Mouse (Mus musculus): ENCODE measurements around the gene Ccdc71.

The Ccdc71 gene

DNA sequence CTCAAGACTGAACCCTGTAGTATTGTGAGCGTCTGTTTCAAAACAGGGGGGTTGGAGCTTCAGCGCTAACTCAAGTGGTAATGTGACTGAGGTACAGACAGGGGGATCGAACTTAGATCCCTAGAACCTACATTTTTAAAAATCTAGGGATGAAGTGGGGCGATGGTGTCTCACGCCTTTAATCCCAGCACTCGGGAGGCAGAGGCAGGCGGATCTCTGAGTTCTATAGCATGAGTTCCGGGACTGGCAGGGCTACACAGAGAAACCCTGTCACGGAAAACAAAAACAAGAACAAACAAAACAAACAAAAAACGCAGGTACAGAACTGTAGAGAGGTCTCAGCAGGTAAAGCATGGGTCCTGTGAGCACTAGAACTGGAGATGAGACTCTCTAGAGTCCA is 3.4 kb upstream of the Ccdc71 start:
- CTCF ChIA-PET = no interaction called here

DNA sequence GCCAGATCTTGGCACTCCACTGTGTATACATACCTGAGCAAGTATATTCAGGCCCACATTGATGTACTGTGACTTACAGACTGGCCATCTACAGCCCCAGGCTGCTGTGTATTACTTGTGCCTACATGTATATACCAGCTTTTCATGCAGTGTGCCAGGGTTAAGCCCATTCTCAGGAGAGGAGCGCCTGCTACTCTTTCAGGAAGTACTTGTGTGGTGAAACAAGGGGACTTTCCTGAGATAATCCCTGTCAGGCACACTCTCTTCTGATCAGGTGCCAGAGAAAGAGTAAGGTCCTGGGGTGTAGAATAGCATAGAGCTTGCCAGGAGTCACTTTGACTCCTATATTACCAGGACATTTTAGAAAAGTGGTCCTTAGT is 398 bp upstream of the Ccdc71 start:
- CTCF ChIA-PET = no interaction called here

DNA sequence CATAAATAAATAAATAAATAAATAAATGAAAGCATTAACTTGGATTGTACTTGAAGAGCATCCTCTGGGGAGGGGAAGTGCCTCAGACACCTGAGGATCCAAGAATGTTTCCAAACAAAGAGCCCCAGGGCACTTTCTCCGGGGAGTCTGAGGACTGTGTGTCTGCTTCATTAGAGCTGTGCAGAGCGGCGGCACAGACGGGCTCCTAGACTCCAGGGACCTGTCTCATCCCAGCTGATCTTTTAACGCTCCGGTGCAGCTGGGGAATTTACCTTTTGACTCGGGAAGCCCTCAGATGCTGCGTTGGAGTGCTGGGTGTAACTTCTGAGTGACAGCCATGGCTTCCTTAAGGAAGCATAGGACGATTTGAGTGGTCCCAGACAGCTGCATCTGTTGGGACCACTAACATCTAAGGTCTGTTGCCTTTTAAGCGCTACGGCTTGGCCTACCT is 879 bp downstream of the Ccdc71 start, which contains the start of gene Klhdc8b:
Gene Klhdc8b, minus strand, starts transcription at position 401 of the 451 bp plus-strand sequence.
- CTCF ChIA-PET = interaction anchor here (0.6 kb wide), 1 partner anchor 92 kb away, joined by 11 read pairs; no protein-coding TSS in a partner anchor

DNA sequence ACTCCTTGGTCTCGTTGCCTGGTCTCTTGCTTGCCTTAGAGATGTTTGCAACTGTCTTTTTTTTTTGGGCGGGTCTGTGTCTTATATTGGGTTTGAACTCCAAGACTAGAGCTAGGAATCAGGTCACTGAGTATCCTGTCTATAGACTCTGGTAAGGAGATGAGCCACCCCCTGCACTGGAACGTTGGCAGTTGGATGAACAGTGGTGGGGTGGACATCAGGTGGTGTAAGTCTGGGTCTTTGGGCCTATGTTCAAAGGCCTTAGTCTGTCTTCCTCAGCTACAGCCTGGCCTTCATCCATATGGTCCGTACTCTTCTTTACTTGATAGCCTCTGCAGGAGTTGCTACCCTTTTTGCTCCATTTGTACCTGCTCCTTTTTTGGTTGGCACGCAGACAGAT is 1.3 kb downstream of the Ccdc71 start:
- CTCF ChIA-PET = interaction anchor here (0.6 kb wide), 1 partner anchor 93 kb away, joined by 11 read pairs; no protein-coding TSS in a partner anchor

DNA sequence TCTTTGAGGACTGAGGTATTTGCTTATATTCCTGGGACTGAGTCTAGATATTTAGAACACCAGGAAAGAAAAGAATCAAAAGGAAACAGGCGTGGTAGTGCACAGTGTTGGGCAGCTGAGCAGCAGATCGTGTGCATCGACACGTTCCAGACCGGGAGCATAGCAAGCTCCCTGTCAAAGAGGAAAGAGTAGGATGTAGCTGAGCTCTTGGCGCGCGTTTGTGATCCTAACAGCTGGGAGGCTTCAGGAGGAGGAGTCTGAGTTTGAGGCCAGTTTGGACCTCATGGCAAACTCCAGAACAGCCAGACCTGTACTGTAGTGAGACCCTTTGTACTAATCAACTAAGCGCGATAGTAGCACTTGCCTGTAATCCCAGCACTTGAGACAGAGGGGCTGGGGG is 1.9 kb downstream of the Ccdc71 start:
- CTCF ChIA-PET = no interaction called here

DNA sequence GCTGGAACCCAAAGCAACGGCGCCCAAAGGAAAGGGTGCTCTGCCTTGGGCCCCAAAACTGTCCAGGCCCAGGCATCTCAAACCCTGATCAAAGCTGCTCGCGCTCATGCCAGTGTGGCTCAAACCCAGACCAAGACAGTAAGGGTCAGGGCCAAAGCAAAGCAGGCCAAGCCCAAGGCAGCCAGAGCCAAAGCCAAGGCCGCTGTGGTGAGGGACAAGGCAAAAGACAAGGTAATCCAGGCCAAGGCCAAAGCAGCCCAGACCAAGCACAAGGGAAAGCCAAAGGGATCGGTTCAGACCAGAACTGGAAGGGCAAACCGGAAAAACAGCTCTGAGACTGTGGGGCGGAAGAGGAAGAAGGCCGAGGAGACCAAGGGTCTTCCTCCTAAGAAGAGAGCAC is 3.4 kb downstream of the Ccdc71 start:
- CTCF ChIA-PET = no interaction called here

DNA sequence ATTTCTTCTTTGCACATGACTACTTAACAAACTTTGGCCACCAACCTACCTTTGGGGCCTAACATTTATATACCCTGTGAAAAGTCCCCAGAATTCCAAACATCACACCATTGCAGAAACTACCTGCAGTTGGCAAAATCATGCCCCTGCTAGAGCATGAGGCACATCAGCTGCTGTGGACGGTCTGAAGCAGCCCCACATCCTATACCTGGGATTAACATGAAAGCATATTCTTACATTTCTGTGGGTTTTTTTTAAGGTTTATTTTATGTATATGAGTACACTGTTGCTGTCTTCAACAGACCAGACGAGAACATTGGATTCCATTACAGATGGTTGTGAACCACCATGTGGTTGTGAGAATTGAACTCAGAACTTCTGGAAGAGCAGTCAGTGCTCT is 5.9 kb downstream of the Ccdc71 start:
- CTCF ChIA-PET = interaction anchor here (0.6 kb wide), 1 partner anchor 82 kb away, joined by 4 read pairs; no protein-coding TSS in a partner anchor

DNA sequence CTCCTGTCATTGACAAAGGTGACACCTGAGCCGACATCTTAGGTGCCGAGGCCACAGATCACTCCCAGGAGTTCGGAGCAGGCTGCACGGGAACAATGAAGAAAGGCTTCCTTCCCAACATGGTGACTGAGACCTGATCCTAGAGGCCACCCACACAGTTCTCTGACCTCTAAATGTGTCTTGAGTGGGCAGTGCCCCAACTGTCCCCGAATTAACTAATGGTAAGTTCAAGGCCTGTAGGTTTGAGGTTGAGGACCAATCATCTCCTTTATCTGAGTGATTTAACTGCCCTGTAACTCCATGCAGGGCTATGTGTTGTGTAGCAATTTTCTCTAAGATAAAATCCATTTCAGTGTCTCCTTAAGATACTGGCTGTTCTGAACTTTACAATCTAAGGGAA is 9.1 kb downstream of the Ccdc71 start:
- CTCF ChIA-PET = no interaction called here

DNA sequence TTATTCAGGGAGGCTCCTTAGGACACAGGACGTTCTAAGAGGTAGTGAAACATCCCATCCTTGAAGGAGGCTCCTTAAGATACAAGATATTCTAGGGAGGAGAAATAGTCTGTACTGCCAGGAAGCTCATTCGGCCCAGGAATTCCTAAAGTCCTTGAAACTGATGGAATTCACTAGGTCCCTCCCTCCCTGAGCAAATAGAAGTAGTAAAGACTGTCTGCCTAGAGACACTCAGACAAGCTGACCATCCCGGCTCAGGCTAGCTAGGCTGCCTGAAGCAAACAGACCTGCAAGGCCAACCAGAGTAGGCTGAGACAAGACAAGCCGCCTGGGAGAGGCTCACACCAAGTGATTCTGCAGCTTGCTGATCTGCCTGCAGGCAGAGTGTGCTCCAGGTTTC is 9.5 kb downstream of the Ccdc71 start:
- CTCF ChIA-PET = no interaction called here

DNA sequence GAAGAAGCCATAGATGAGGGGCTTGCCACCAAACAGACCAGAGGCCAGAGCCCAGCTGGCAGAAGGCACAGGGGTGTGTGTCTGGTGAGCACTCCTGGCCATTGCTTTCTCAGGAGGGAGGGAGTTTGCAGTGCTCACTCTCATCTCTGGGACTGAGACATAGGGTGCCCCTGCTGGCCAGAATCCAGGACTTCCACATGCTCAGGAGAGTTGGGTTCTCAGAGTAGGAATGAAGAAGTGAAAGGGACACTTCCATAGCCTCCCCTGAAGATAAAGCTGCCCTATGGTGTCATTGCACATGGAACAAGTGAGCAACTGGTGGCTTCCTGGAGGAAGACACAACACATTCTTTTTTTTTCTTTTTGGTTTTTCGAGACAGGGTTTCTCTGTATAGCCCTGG is 14.2 kb downstream of the Ccdc71 start:
- CTCF ChIA-PET = no interaction called here

DNA sequence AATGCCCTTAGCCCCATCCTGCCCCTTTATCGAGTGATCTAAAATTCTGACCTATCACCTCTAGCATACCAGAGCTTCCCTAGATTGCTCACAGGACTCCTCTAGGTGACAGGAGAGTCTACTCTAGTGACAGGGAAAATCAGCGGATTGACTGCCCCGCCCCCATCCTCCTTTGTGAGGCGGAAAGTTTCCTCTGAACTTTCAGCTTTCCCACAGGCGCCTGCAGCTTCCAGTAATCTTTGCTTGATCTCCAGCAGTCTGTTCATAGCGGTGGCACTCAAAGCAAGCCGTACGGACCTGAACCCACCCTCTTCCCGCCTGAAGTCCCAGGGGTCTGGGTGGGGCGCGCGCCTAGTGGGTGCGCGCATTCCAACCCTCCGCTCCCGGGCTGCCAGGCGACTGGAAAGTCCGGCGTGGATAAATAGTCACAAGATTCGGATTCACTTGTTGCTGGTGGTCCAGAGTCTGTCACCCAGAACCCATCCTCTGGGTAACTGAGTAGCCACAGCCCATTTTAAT is 18.4 kb downstream of the Ccdc71 start:
- CTCF ChIA-PET = no interaction called here

DNA sequence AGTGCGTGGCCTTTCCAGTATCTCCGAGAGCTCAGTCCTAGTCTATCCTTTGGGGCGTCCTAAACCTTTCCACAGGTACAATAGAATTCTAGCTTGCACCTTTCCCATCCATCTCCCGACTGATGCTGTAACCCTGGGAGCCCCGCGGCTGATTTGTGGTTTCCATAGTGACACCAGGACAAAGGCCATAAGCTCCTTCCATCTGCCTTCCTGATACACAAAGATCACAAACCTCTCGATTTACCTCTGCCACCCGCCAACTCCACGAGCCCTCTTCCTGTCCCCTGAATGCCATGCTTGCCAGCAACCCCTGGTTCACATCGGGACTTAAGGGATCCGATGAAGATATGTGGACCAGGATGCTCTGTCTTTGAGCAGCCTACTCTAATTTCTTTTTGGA is 18.9 kb downstream of the Ccdc71 start:
- CTCF ChIA-PET = no interaction called here

DNA sequence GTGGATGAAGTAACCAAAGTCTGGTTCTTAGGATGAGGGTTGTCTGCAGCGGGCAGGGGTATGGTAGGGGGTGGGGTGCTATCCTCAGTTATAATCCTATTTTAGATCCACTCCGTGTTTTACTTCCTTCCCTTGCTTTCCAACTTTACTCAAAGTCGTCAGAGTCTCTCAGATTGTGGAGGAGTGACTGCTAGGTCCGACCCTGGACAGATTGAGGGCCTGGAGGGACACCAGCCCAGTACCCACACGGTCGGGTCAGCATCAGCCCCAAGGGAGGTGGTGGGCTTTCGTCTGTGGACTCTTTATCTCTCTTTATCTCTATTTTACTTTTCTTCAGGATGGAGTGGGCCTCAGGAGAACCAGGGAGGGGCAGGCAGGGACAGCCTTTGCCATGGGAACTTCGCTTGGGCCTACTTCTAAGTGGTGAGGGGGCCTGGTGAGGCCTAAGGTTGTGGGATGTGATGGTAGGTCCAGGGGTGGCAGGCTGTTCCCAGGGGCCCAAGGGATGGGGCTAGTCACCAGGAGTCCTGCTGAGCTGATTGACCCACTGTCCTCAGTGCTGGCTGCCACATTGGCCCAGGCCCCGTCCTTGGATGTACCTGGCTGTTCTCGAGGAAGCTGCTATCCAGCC is 19.5 kb downstream of the Ccdc71 start, which contains the start of gene Lamb2:
Gene Lamb2, plus strand, starts transcription at position 16 of the 631 bp plus-strand sequence.
- CTCF ChIA-PET = no interaction called here

DNA sequence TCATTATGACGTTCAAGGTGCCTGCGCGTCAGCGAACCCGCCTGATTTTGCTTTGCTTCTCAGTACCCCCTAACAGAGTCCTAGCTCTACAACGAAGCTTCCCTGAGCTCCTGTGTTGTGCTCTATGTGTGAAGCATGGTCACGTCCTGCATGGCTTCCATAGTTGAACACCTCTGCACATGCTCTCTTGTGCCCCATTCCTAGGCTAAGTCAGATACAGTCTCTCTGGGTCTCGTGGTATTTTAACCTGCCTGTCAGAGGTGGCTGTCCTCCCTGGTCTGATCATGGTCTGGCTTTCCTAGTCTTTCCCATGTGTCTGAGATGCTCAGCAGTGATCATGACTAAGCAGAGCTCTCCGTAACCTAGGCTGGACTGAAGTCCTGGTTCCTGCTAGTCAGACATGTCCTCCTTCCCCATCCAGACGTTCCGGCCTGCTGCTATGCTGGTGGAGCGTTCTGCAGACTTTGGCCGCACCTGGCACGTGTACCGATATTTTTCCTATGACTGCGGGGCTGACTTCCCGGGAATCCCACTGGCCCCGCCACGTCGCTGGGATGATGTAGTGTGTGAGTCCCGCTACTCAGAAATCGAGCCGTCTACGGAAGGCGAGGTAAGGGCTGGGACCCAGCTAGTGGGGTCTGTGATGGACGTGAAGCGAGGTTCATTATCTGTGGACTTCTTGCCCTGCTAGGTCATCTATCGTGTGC is 20.6 kb downstream of the Ccdc71 start:
- CTCF ChIA-PET = no interaction called here

DNA sequence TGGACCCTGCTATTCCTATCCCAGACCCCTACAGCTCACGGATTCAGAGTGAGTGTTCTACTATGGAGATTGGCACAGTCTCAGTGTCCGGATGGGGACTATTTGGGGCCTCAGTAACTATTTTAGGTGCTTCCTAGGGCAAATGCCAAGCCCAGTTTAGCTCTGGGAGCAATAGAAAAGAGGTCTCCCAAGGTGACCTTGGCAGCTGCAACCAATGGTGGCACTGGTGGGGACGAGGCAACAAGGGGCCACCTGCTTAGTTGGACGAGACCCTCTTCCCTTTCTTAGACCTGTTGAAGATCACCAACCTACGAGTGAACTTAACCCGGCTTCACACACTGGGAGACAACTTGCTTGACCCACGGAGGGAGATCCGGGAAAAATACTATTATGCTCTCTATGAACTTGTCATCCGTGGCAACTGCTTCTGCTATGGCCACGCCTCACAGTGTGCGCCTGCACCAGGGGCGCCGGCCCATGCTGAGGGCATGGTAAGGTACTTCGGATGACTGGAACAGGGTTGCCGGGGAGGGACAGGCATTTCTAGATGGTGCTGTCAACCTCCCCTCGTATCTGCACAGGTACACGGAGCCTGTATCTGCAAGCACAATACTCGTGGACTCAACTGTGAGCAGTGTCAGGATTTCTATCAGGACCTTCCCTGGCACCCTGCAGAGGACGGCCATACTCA is 21.3 kb downstream of the Ccdc71 start:
- CTCF ChIA-PET = no interaction called here

DNA sequence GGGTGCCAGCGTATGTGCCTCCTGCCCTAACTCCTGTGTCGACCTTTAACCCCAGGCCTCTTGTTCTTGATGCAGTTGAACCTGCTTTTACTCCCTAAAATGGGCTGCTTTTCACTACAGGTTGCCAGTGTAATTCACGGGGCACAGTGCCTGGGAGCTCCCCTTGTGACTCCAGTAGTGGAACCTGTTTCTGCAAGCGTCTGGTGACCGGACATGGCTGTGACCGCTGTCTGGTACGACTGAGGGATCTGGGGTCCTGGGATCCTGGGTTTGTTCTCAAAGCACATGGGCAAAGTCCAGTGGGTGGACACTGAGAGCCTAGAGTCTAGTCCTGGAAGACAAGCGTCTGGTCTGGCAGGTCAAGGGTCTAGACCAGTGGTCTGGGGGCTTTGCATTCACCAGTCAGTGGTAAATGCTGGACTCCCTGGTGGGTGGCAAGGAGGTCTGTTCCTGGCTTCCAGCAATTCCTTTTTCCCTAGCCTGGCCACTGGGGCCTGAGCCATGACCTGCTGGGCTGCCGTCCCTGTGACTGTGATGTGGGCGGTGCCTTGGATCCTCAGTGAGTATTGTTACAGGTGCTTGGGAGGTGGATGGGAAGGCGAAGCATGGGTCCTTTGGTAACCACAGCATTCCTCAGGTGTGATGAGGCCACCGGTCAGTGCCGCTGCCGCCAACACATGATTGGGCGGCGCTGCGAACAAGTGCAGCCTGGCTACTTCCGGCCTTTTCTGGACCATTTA is 22.9 kb downstream of the Ccdc71 start:
- CTCF ChIA-PET = no interaction called here

DNA sequence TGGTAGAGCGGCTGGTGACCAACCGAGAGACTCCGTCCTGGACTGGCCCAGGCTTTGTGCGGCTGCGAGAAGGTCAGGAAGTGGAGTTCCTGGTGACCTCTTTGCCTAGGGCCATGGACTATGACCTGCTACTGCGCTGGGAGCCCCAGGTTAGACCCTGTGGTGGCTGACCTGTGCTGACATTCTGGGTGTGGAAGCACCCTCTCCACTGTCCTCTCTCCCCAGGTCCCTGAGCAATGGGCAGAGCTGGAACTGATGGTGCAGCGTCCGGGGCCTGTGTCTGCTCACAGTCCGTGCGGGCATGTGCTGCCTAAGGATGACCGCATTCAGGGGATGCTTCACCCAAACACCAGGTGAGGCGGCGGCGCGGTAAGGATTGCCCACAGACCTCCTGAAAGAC is 23.7 kb downstream of the Ccdc71 start:
- CTCF ChIA-PET = no interaction called here

DNA sequence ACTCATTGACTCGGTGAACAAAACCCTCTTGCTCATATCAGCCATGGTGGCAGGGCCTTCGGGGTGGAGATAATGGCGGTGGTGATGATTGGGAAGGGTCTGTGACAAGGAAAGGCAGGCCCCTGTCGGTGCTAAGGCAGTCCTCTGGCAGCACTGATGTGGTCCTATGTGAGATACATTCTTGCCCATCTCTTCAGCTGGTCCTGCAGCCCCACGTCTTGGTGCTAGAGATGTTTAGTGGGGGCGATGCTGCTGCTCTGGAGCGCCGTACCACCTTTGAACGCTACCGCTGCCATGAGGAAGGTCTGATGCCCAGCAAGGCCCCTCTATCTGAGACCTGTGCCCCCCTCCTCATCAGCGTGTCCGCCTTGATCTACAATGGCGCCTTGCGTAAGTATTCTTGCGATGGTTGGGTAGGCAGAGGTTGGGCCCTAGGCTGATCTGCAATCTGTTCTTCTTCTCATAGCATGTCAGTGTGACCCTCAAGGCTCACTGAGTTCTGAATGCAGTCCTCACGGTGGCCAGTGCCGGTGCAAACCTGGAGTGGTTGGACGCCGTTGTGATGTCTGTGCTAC is 25.1 kb downstream of the Ccdc71 start:
- CTCF ChIA-PET = no interaction called here

DNA sequence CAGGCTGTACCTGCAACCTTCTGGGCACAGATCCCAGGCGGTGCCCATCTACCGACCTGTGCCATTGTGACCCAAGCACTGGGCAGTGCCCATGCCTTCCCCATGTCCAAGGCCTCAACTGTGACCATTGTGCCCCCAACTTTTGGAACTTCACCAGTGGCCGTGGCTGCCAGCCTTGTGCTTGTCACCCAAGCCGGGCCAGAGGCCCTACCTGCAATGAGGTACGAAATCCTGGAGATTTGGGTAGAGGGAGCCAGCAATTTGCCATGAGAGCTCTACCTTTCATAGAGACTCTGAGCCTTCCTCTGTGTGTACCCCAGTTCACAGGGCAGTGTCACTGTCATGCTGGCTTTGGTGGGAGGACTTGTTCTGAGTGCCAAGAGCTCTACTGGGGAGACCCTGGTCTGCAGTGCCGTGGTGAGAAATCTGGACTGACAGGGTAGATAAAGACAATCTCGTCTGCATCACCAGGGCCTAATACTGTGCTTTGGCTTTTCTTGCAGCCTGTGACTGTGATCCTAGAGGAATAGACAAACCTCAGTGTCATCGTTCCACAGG is 26.7 kb downstream of the Ccdc71 start:
- CTCF ChIA-PET = interaction anchor here (0.6 kb wide), 1 partner anchor 14 kb away, joined by 3 read pairs; no protein-coding TSS in a partner anchor

DNA sequence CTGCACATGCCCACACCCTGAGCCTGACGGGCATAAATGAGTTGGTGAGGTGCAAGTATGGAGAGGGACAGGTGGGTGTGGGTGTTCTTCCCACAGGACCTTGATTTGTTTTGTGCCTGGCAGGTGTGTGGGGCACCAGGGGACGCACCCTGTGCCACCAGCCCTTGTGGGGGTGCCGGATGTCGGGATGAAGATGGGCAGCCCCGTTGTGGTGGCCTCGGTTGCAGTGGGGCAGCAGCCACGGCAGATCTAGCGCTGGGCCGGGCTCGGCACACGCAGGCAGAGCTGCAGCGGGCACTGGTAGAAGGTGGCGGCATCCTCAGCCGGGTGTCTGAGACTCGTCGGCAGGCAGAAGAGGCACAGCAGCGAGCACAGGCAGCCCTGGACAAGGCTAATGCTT is 28.1 kb downstream of the Ccdc71 start:
- CTCF ChIA-PET = no interaction called here

DNA sequence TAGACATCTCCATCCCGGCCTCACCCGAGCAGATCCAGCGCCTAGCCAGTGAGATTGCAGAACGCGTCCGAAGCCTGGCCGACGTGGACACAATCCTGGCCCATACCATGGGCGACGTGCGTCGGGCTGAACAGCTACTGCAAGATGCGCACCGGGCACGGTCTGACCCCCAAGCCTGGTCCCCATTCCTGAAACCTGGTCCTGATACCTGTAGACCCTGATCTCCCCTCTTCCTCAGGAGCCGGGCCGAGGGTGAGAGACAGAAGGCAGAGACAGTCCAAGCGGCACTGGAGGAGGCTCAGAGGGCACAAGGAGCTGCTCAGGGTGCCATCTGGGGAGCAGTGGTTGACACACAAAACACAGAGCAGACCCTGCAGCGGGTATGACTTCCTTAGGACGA is 28.9 kb downstream of the Ccdc71 start:
- CTCF ChIA-PET = interaction anchor here (0.6 kb wide), 1 partner anchor 83 kb away, joined by 3 read pairs; no protein-coding TSS in a partner anchor
